Mouse (Mus musculus) lung, postnatal 0 days (tissue): ENCODE data around the gene Ngly1. TPM values are rescaled to one million over a fixed set of nuclear protein-coding genes. Genes with fewer than 3 reads are reported as not detected.

Experiments used
- ATAC-seq: fragments of 200-750 bp; cut with Nextera tagmentation; 2 replicates; pipeline ENCODE4 v1.8.0; 2017; ENCODE audit warnings: moderate library complexity
- DNase-seq: peaks from one replicate; pipeline ENCODE4 v3.0.0-alpha.2; 2016; ENCODE audit warnings: low spot score
- H3K27ac ChIP-seq: fragments of 300-500 bp; sonication (generic); 2 replicates; pipeline ENCODE4 v1.5.1; 2014; ENCODE audit warnings: antibody characterized with exemption, mild to moderate bottlenecking, low read length, mixed read lengths
- H3K27me3 ChIP-seq: fragments of 300-500 bp; sonication (generic); replicated peaks from 2 replicates; pipeline ENCODE4 v1.6.1; 2014; ENCODE audit warnings: low read length, mixed read lengths; ENCODE audit not compliant: insufficient read depth
- H3K36me3 ChIP-seq: fragments of 300-500 bp; sonication (generic); 2 replicates; pipeline ENCODE4 v1.6.1; 2014; ENCODE audit warnings: low read length, mixed read lengths; ENCODE audit not compliant: insufficient read depth
- H3K4me1 ChIP-seq: fragments of 300-500 bp; sonication (generic); 2 replicates; pipeline ENCODE4 v1.6.1; 2014; ENCODE audit warnings: antibody characterized with exemption, low read depth, low read length, mixed read lengths; ENCODE audit not compliant: insufficient read depth
- H3K4me2 ChIP-seq: fragments of 300-500 bp; sonication (generic); replicated peaks from 2 replicates; pipeline ENCODE4 v1.6.1; 2014; ENCODE audit warnings: low read depth, mild to moderate bottlenecking, low read length, moderate library complexity, mixed read lengths
- H3K4me3 ChIP-seq: fragments of 300-500 bp; sonication (generic); 2 replicates; pipeline ENCODE4 v1.5.1; 2014; ENCODE audit warnings: low read depth, low read length
- H3K9ac ChIP-seq: fragments of 300-500 bp; sonication (generic); replicated peaks from 2 replicates; pipeline ENCODE4 v1.6.1; 2014; ENCODE audit warnings: low read depth, mild to moderate bottlenecking
- H3K9me3 ChIP-seq: fragments of 300-500 bp; sonication (generic); 2 replicates; pipeline ENCODE4 v1.6.1; 2016; ENCODE audit warnings: low read length, mixed read lengths
- CTCF ChIP-seq: IDR thresholded peaks from 2 replicates; pipeline ENCODE4 v1.5.1; 2016; ENCODE audit warnings: antibody characterized with exemption, mild to moderate bottlenecking
- EP300 ChIP-seq: IDR thresholded peaks from 2 replicates; pipeline ENCODE4 v1.6.1; 2016; ENCODE audit warnings: antibody characterized with exemption, mild to moderate bottlenecking, control low read depth
- WGBS: fragments of 180-500 bp; shearing (Covaris S2); extraction: QIAGEN DNeasy Blood & Tissue Kit; methylation state at CpG from one replicate; pipeline ENCODE4 v1.1.7; 2014; 5-methylcytosine and 5-hydroxymethylcytosine counted together
- polyA plus RNA-seq: library from polyadenylated mRNA; unstranded; fragments of >200 nt; fragmentation: Nextera tagmentation; extraction: Ambion mirVana; gene quantifications from 2 replicates; pipeline ENCODE4 v1.2.1, GENCODE M21; 2015

The Ngly1 gene
- polyA plus RNA-seq, 1 experiment from 2014 or later = 39.0 TPM

GRCm38 (mm10) chr14:16273677-16274076, 24.6 kb downstream of the Ngly1 start:
- no peaks in the 10 kb centered on the region for H3K4me1 ChIP-seq
- no peak overlapping the region for H3K4me3 ChIP-seq
- H3K36me3 ChIP-seq = peaks cover 3% of the 10 kb centered on the region; the same call in 1 of the 2 replicates
- ATAC-seq (no peak), DNase-seq (no peak)
- H3K9me3 ChIP-seq = no peaks in the 10 kb centered on the region
- no peak overlapping the region for H3K27ac ChIP-seq
- no peak for TF ChIP-seq CTCF
- no peaks in the 10 kb centered on the region for H3K27me3 ChIP-seq
- no peak overlapping the region for H3K4me2 ChIP-seq
- H3K9ac ChIP-seq = no peak overlapping the region
- 87% methylated on average over 3 of the region's 3 CpGs for WGBS

- H3K36me3 ChIP-seq = no peaks in the 10 kb centered on the region
- no peaks in the 10 kb centered on the region for H3K27me3 ChIP-seq
- no peaks in the 10 kb centered on the region for H3K9me3 ChIP-seq
- no peak for TF ChIP-seq EP300
- no peak for TF ChIP-seq CTCF
- H3K9ac ChIP-seq = no peak overlapping the region
- DNase-seq (no peak), ATAC-seq (no peak)
- no peak overlapping the region for H3K4me2 ChIP-seq
- WGBS = 64% methylated on average over 4 of the region's 4 CpGs
- no peak overlapping the region for H3K27ac ChIP-seq
- H3K4me1 ChIP-seq = no peaks in the 10 kb centered on the region
- no peak overlapping the region for H3K4me3 ChIP-seq
These were observed 30.1 kb downstream of the Ngly1 start for GRCm38 (mm10) chr14:16279196-16279595.

GRCm38 (mm10) chr14:16283966-16284365, 34.9 kb downstream of the Ngly1 start:
- Histone ChIP-seq H3K9me3 (no peaks in the 10 kb centered on the region), H3K27me3 (no peaks in the 10 kb centered on the region), H3K4me3 (no peak overlapping the region), H3K36me3 (no peaks in the 10 kb centered on the region), H3K27ac (no peak overlapping the region), H3K4me2 (no peak overlapping the region), H3K9ac (no peak overlapping the region), H3K4me1 (no peaks in the 10 kb centered on the region)
- 71% methylated on average over 4 of the region's 4 CpGs for WGBS
- DNase-seq = no peak
- no peak for ATAC-seq
- no peak for TF ChIP-seq EP300
- no peak for TF ChIP-seq CTCF

- no peak for TF ChIP-seq CTCF
- TF ChIP-seq EP300 = no peak
These were observed 43.3 kb downstream of the Ngly1 start for GRCm38 (mm10) chr14:16292371-16292770.

GRCm38 (mm10) chr14:16293015-16293414, 43.9 kb downstream of the Ngly1 start:
- Histone ChIP-seq H3K27me3 (no peaks in the 10 kb centered on the region), H3K9me3 (no peaks in the 10 kb centered on the region), H3K4me3 (no peak overlapping the region), H3K27ac (no peak overlapping the region), H3K36me3 (peaks cover 8% of the 10 kb centered on the region; the same call in 1 of the 2 replicates), H3K4me1 (no peaks in the 10 kb centered on the region), H3K4me2 (no peak overlapping the region), H3K9ac (no peak overlapping the region)
- DNase-seq (no peak), ATAC-seq (no peak)
- no peak for TF ChIP-seq EP300
- no peak for TF ChIP-seq CTCF

More at GRCm38 (mm10) chr14:16292371-16292770, 43.3 kb downstream of the Ngly1 start:
- H3K36me3 ChIP-seq = peaks cover 8% of the 10 kb centered on the region; the same call in 1 of the 2 replicates
- no peak overlapping the region for H3K9ac ChIP-seq
- no peak overlapping the region for H3K27ac ChIP-seq
- H3K4me1 ChIP-seq = no peaks in the 10 kb centered on the region
- no peak overlapping the region for H3K4me3 ChIP-seq
- 26% methylated on average over 1 of the region's 1 CpGs for WGBS
- no peaks in the 10 kb centered on the region for H3K9me3 ChIP-seq
- no peak overlapping the region for H3K4me2 ChIP-seq
- H3K27me3 ChIP-seq = no peaks in the 10 kb centered on the region
- DNase-seq (no peak), ATAC-seq (no peak)

- Histone ChIP-seq H3K4me2 (no peak overlapping the region), H3K9ac (no peak overlapping the region), H3K4me3 (no peak overlapping the region), H3K27me3 (no peaks in the 10 kb centered on the region), H3K36me3 (peaks cover 8% of the 10 kb centered on the region; the same call in 1 of the 2 replicates), H3K9me3 (no peaks in the 10 kb centered on the region), H3K4me1 (no peaks in the 10 kb centered on the region), H3K27ac (no peak overlapping the region)
- 54% methylated on average over 1 of the region's 1 CpGs for WGBS
- TF ChIP-seq CTCF (no peak), EP300 (no peak)
- no peak for DNase-seq
- ATAC-seq = no peak
These were observed 44.8 kb downstream of the Ngly1 start for GRCm38 (mm10) chr14:16293921-16294320.

GRCm38 (mm10) chr14:16296816-16297468, 47.9 kb downstream of the Ngly1 start:
- H3K4me1 ChIP-seq = no peaks in the 10 kb centered on the region
- no peak overlapping the region for H3K27ac ChIP-seq
- TF ChIP-seq CTCF = no peak
- TF ChIP-seq EP300 = no peak
- no peak for DNase-seq
- no peak overlapping the region for H3K9ac ChIP-seq
- H3K27me3 ChIP-seq = no peaks in the 10 kb centered on the region
- no peak overlapping the region for H3K4me2 ChIP-seq
- peaks cover 12% of the 10 kb centered on the region for H3K36me3 ChIP-seq
- ATAC-seq = no peak
- no peaks in the 10 kb centered on the region for H3K9me3 ChIP-seq
- WGBS = 76% methylated on average over 2 of the region's 2 CpGs
- H3K4me3 ChIP-seq = no peak overlapping the region
